Mouse (Mus musculus) ES-CJ7 (cell line): Measurements from ENCODE around the gene Casc1.
A peak's percentile ranks its signal among the peaks of the same experiment; 100 is the strongest.

Experiments used
- DNase-seq: peaks from one replicate; pipeline ENCODE4 v3.0.0; 2011; ENCODE audit warnings: low read depth, low spot score

Casc1 gene

DNA sequence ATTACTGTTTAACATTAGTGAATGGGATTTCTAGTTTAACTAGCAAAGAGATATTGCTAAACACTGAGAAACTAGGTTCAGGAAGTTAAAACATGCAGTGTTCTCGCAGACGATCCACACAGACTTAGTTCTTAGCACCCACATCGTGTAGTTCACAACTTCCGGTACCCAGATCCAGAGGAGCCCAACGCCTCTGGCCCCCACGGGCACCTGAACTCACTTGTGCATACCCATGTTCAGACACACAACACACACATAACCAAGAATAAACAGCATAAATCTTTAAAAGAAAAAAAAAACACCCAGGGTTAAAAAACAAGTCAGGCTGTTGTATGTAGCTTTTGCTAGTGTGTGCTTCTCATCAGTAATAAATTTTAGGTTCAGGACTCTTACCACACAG lies 6.4 kb downstream of the Casc1 start:
- no peak for DNase-seq

DNA sequence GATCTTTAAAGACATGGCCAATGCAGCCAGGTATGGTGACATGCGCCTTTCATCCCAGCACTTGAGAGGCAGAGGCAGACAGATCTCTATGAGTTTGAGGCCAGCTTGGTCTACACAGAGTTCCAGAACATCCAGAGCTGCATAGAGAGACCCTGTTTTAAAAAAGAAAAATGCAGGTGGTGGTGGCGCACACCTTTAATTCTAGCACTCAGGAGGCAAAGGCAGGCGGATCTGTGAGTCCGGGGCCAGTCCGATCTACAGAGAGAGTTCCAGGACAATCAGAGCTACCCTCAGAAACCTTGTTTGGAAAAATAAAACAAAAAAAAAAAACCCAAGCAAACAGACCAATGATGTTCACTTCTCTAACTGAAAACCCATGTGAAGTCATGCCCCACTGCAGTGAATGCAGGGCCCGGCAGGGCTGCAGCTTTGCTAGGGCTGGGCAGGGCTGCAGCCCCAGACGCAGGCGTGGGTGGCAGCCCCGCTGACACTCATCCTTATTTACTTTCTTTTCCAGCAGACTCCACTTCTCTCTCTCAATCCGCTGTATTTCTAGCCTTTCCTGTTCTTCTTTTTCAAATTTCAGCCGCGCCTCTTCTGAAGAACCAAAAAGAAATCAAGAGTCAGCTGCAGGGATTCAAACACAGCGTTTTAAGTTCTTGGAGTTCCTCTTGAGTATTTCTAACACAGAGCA lies 8.2 kb downstream of the Casc1 start:
- no peak for DNase-seq

GRCm38 (mm10) chr6:145197949-145198686 lies 12.7 kb downstream of the Casc1 start:
- no peak for DNase-seq

GRCm38 (mm10) chr6:145193446-145193845 lies 17.4 kb downstream of the Casc1 start:
- no peak for DNase-seq

GRCm38 (mm10) chr6:145193038-145193437 lies 17.8 kb downstream of the Casc1 start:
- no peak for DNase-seq

DNA sequence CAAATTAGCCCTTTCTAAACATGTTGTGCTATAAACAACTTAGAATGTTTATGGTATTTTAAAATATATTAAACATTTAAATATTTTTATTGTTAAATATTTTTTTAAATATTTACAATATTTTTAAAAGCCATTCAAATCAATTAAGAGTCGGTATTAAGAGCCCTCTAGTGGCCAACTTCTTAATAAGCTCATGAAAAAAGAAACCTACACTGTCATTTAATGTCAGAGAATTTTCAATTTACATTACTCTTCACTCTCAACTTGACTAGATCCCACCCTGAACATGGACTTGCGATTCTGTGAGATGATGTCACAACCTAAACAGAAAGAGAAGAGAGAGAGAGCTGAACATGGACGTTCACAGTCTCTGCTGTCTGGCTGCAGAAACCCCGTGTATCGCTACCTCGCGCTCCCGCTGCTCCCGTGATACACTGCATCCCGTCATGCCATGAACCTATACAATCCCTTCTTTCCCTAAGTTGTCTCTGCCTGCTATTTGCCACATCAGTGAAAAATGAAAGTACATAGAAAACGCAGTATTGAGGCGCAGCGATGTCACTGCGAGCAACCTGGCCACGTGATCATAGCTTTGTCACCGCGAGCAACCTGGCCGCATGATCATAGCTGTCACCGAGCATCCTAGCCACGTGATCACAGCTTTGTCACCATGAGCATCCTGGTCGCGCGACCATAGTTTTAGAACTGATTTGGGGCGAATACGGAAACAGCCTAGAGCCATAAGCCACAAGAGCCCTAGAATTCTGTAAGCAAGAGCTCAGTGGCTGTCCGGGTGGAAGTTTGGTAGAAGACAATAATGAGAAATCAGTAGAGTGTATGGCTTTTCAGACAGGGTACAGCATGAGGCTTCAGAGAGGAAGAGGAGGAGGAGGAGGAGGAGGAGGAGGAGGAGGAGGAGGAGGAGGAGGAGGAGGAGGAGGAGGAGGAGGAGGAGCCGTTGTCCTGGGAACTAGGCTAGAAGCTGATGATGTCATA lies 23.4 kb downstream of the Casc1 start:
- DNase-seq = peak; percentile 71

GRCm38 (mm10) chr6:145186096-145186495 lies 24.7 kb downstream of the Casc1 start:
- no peak for DNase-seq

GRCm38 (mm10) chr6:145182044-145182443 lies 28.8 kb downstream of the Casc1 start:
- no peak for DNase-seq

GRCm38 (mm10) chr6:145179665-145180064 lies 31.1 kb downstream of the Casc1 start:
- DNase-seq = peak; percentile 89

- peak; percentile 98 for DNase-seq
Measured at GRCm38 (mm10) chr6:145176474-145176873, 34.3 kb downstream of the Casc1 start.

DNA sequence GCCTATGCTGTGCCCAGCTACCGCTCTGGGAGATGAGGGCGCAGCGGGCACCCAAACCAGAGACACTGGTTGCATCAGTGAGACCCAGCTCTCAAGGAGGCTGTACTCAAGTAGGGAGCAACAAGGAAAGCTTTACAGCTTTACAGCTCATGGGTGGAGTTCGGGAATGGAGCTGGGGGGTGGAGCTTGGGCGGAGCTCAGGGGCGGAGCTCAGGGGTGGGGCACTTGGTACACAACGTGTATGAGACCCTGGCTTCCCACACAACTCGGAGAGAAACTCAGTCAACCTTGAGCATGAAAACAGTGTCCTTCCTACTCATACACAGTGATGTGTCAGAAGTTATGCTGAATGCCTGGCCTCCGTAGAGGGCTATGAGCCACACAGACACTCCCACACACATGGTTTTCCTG lies 35.2 kb downstream of the Casc1 start:
- DNase-seq = peak; percentile 90

DNA sequence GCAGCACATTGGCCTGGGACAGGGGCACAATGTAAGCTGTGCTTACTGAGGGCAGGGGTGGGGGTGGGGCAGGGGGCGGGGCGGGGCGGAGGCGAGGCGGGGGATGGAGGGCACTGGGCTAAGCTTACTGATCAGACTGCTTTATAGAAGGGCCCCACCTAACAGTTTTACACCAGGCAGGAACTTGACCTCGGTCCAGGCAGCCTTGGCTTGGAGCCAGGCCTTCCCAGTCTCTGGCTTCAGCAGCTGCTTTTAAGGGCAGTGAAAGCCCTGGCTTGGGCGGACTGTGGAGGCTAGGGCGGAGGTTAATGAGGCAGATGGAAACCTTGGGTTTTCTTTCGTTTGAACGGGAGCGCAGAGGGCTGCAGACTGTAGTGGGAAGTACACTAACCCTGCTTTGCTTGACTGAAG lies 37.0 kb downstream of the Casc1 start:
- peak; percentile 86 for DNase-seq

GRCm38 (mm10) chr6:145171892-145172606 lies 38.8 kb downstream of the Casc1 start:
- DNase-seq = no peak

- DNase-seq = peak; percentile 45
Measured at GRCm38 (mm10) chr6:145160581-145160980, 50.2 kb downstream of the Casc1 start.

DNA sequence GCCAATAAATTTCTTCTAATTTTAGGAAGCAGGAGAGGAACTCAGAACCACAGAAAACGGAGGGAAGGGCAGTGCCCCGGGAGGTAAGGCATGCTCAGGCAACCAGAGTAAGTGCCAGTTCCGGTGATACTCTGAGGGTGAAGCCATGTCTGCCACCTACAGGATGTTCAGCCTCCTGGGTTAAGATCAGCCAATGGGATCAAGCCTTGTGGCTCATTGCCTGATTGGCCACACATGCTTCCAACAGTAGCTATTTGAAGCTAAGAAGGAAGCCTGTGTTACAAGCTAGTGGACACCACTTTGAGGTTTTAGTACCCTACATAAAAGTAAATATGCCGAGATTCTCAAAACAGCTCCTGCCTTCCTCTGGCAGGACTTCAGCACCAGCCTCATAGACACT lies 52.2 kb downstream of the Casc1 start:
- peak; percentile 62 for DNase-seq

GRCm38 (mm10) chr6:145149054-145149453 lies 61.8 kb downstream of the Casc1 start:
- DNase-seq = no peak

DNA sequence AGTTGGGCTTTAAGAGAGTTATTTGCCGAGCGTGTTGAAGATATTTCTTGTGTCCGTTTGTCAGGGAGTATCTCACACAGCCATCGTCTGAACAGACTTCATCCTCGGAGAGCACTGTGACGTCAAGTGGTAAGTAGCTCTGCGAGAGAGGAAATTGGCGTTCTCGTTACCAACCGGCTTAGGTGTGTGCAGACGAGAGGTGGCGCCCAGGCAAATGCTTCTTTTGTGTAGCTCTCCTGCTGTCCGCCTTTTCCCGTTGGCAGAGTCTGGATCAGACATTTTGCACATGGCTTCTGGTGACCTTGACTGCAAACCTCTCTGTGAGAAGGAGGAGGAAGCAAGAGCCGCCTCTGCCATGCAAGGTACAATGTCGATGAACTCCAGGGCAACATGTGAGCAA lies 63.1 kb downstream of the Casc1 start:
- DNase-seq = peak; percentile 51

GRCm38 (mm10) chr6:145145173-145145572 lies 65.6 kb downstream of the Casc1 start:
- peak; percentile 53 for DNase-seq

- no peak for DNase-seq
Measured at GRCm38 (mm10) chr6:145141827-145142226, 69.0 kb downstream of the Casc1 start.

DNA sequence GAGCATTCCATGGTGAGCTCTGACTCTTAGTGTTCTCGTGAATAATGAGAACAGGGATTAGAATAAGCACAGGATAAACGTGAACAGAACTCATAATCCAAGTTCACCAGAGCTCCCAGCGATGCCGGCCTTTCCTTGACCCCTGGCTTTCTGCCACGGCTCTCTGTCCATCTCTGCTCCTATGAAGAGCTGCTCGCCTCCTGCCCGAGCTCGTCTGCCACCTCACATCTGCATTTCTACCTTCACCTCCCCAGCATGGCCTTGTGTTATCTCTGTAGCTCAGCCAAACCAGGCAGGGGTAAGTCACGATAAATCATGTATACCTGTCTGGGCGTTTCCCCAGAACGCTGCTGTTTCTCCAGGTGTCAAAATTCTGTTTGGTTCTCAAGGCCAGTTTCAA lies 70.1 kb downstream of the Casc1 start:
- no peak for DNase-seq

- DNase-seq = no peak
Measured at GRCm38 (mm10) chr6:145139776-145140475, 70.9 kb downstream of the Casc1 start.
